Mouse (Mus musculus) left cerebral cortex, adult 9 months (tissue): ENCODE data around the gene Notch1.
A peak's percentile ranks its signal among the peaks of the same experiment; 100 is the strongest.

ENCODE experiments used
- DNase-seq, 2 experiments: peaks; one replicate each; pipeline ENCODE4 v3.0.0; 2022; ENCODE audit warnings: low spot score in 2 of 2

The Notch1 gene

GRCm38 (mm10) chr2:26447451-26447850 is 69.0 kb downstream of the Notch1 start:
- no peak for DNase-seq

DNA sequence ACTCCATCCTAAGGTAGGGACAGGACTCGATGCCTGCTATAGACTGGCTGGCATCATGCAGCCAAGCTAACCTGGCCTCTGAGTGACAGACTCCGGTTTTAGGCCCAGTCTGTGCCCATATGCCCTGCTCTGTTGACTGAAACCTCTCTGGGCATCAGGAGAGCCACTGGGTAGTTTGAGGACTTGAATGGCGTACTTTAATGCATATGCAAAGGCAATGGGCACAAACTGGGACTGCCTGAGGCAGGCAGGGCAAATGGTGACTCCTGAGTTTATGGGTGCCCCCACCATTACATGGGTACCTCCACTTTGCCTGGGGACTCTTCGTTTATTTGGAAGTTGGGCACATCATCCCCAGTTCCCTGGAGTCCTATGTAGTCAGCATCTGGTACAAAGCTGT is 69.8 kb downstream of the Notch1 start:
- DNase-seq: no peak

GRCm38 (mm10) chr2:26445666-26446445 is 70.6 kb downstream of the Notch1 start:
- DNase-seq: peak; percentile 94 to 95

DNA sequence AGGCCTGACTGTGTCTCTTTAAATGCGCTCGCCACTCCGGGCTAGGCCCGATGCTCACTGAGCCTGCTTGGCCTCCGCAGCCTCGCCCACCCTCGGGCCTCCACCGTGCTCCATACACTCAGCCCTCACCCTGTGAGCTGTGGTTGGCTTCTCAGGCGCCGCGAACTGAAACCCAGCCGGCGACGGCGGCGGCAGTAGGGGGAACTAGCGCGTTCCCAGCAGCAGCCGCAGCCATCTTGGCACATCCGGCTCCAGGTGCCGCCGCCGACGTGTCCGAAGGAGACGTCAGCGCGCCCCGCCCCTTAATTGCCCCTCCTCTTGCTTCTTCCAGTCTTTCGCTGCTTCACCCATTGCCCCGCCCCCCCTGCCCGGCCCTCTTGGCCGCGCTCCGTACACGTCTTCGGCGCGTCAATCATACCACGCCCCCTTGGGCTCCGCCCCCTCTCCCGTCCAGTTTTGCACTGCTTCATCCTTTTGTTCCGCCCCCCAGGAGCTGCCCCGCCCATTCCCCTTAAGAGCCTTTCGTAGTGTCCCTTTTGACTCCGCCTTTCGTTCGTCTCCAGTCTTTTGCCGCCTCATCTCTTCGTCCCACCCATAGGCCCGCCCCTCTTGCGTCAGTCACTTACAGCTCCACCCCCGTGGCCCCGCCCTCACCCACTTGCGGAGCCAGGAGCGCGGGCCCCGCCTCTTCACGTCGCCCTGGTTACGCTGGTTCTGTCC is 71.4 kb downstream of the Notch1 start, which contains the start of gene Sec16a:
Sec16a (minus strand) TSS at position 271 of the 720 bp plus-strand sequence.
- DNase-seq: peak; percentile 98 to 99

DNA sequence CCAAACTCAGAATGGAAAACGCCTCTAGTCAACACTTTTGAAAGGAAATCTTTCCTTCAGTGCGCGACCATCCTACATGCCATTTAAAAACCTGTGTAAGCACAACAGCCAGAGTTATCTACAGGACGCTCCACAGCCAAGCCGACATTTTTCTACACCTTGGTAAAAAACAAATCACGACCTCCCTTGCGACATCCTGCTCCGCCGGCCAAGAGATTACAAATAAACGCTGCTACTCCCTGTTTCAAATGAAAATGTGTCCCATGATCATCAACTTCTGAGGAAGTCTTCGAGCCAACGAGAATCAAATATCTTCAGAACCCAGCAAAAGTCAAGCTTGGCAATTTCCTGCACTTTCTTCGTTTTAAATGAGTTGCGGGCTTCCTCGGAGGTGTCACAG is 72.1 kb downstream of the Notch1 start:
- DNase-seq: no peak

GRCm38 (mm10) chr2:26443876-26444275 is 72.6 kb downstream of the Notch1 start:
- DNase-seq: no peak

DNA sequence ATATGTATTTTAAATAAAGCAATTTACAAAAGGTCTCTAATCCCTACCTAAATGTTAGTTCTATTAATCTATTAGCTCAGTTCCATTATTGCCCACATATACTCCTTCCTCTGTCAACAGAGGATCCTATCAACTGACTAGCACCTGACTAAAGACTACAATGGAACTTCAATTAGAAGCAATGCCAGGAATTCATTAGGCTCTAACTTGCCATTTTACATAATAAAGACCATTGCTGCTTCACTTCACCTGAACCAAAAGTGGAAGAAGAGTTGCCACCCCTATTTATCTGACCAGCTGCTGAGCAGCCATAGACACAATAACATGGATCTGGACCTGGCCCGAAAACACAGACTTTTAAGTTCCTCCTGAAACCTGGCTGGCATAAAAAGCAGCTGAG is 73.6 kb downstream of the Notch1 start:
- DNase-seq: no peak

DNA sequence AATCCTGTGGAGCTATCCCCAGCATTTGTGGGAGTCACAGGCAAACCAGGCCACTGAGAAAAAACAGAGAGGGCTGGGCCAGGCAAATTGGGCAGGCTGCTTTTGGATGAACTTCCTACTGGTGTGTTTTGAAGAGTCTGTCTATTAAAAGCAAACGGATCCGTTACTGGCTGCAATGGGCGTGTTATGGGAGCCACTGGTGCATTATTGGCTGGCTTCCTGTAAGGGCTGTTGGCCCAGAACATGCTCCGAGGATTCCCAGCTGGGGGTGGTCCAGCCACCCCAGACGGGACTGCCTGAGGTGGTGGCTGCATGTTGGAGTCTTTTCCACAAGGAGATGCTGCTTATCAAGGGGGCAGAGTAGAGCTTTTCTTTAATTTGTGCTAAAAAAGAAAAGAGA is 74.8 kb downstream of the Notch1 start:
- no peak for DNase-seq

DNA sequence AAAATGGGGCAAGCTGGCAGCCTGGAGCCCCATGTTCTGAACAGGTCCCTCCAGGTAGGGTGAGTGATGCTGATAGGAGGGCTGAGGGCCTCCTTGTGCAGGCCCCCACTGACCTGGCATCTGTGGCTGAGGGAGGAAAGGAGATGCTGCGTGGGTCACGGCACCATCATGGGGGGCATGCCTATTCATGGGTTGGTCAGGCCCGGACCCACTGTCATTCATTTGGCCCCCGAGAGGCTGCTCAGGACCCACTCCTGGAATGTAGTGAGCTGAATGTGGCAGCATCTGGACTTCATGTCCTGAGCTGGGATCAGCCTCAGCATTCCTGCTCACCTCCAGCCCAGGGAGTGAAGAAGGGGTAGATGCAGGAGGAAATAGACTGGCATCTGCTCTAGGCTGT is 75.2 kb downstream of the Notch1 start:
- DNase-seq: no peak

- DNase-seq: no peak
These were observed 76.8 kb downstream of the Notch1 start for GRCm38 (mm10) chr2:26439671-26440070.

GRCm38 (mm10) chr2:26438373-26438772 is 78.1 kb downstream of the Notch1 start:
- no peak for DNase-seq

DNA sequence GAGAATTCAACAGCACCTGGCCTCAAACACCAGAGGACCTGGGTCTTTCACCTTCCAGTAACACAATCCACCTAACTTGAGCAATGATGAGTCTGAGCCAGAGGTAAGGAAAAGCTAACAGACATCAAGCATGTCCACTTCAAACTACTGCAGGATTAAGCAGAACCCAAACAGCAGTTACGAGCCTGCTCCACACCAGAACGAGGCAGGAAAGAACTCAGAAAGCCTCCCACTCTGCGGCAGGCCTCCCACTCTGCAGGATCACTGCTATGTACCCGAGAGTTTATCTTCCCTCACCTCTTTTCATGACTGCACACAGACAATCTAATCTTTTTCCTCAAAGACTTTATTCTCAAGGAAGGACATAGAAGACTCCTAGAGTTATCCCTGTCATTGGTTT is 79.2 kb downstream of the Notch1 start:
- peak in 1 of 2 experiments; percentile 37 for DNase-seq

- no peak for DNase-seq
These were observed 81.5 kb downstream of the Notch1 start for GRCm38 (mm10) chr2:26434791-26435572.

DNA sequence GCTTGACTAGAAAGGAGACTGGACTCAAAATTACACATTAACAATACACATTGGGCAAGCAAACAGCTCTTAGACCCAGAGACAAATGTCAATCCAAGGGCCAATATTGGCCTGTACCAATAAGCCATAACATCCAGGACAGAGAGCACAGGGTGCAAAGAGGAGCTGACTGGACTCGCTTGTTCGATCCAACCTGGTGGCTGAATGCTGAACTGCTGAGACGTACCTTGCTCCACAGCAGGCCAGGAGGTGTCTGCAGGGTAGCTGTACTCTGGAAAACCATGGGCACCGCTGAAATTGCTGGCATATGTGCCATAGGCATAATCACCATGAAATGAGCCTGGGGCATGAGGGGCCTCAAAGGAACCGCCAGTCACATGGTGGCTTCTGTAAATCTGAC is 86.6 kb downstream of the Notch1 start:
- no peak for DNase-seq

DNA sequence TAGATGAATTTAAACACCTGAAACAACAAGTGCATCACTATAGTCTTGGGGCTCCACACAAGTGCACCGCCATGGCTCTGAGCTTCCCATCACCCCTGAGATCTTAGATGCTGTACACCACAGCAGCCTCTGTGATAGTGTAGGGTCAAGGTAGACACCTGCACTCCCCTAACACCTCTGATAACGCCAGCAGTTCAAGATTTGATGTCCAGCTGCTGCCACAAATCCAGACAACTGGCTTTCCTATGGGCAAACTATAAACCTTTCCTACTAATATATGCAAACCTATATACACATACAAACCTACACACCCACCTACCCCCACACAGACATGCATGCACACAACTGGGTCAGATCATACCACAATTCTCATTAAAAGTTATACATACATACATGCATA is 91.9 kb downstream of the Notch1 start:
- no peak for DNase-seq

DNA sequence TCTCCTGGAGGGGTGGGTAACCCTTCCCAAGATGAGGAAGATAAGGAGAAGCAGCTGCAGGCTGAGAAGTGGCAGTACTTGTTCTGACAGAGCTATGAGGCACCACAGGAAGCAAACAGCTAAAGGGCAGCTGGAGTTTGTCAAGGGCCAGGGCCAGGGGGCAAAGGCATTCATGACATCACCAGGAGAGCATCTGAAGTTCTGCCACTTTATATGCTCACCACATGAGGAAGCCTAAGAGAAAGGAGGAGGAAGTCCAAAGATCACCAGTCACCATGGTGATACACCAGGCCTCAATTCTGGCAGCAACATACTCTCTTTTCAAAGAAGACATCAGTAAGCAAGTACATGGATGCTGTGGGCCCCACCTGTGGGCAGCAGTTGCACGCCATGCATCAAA is 93.4 kb downstream of the Notch1 start:
- DNase-seq: no peak

- no peak for DNase-seq
These were observed 94.5 kb downstream of the Notch1 start for GRCm38 (mm10) chr2:26421969-26422368.

DNA sequence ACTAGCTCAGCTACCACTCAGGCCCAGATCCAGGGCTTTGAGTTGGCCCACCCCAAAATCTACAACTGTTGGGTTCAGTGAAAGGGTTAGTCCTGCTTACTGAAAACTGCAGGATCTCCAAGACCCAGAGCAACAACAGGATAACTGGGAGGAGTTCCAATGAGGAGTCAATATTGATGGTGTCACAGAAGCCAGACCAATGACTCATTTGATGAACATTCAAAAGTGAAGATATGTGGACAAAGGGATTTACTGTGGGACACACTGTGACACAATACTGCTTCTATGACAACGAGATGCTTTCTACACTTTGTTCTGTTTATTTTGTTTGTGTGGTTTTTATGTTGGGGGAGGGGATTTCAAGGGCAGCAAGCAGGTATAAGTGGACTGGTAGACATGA is 98.3 kb downstream of the Notch1 start:
- no peak for DNase-seq

DNA sequence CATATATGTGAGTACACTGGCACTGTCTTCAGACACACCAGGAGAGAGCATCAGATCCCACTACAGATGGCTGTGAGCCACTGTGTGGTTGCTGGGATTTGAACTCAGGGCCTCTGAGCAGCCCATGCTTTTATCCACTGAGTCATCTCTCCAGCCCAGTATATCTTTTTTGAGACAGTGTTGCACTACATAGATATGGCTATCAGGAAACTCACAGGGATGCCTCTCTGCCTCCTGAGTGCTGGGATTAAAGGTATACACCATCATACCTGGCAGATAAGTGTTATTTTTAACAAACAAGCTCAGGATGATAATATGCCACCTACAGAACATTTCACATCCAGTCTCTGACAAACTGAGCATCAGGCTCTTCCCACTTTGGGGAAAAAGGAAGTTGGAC is 99.4 kb downstream of the Notch1 start:
- no peak for DNase-seq

- no peak for DNase-seq
These were observed 105.5 kb downstream of the Notch1 start for GRCm38 (mm10) chr2:26410931-26411411.

DNA sequence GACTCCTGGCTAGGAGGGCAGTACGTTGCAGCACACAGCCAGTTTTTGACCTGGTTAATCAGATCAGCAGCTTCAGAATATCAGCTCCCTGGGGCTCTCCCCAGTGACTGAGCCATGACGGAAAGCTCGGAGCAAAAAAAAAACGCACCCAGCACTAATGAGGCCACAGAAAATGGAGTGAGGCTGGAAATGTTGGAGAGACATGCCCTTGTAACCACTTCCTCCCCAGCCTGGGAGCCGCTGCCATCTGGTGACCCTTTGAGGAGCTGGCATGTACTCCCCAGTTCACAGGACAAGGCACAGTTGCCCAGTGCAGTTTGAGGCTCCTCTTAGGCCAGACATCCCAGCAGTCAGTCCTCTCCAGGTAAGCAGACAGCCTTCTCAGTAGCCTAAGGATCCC is 106.4 kb downstream of the Notch1 start:
- DNase-seq: no peak

GRCm38 (mm10) chr2:26409362-26409761 is 107.1 kb downstream of the Notch1 start:
- no peak for DNase-seq
